Mouse (Mus musculus) kidney, embryonic 15.5 days (tissue): Measurements from ENCODE around the gene Lsamp. TPM values are rescaled to one million over a fixed set of nuclear protein-coding genes. Genes with fewer than 3 reads are reported as not detected.

ENCODE experiments used
- ATAC-seq: fragments of 200-750 bp; cut with Nextera tagmentation; replicated peaks from 2 replicates; pipeline ENCODE4 v1.8.0; 2017; ENCODE audit warnings: moderate TSS enrichment; ENCODE audit not compliant: low FRiP score
- H3K27ac ChIP-seq: fragments of 300-500 bp; sonication (generic); 2 replicates; pipeline ENCODE4 v1.5.1; 2015; ENCODE audit warnings: mild to moderate bottlenecking, inconsistent platforms
- H3K27me3 ChIP-seq: fragments of 300-500 bp; sonication (generic); 2 replicates; pipeline ENCODE4 v1.6.1; 2015; ENCODE audit warnings: inconsistent platforms
- H3K36me3 ChIP-seq: fragments of 300-500 bp; sonication (generic); 2 replicates; pipeline ENCODE4 v1.6.1; 2015; ENCODE audit warnings: inconsistent platforms
- H3K4me1 ChIP-seq: fragments of 300-500 bp; sonication (generic); 2 replicates; pipeline ENCODE4 v1.6.1; 2015; ENCODE audit warnings: inconsistent platforms
- H3K4me2 ChIP-seq: fragments of 300-500 bp; sonication (generic); 2 replicates; pipeline ENCODE4 v1.6.1; 2015; ENCODE audit warnings: moderate library complexity, mild to moderate bottlenecking, inconsistent platforms
- H3K4me3 ChIP-seq: fragments of 300-500 bp; sonication (generic); replicated peaks from 2 replicates; pipeline ENCODE4 v1.5.1; 2015; ENCODE audit warnings: mild to moderate bottlenecking, inconsistent platforms
- H3K9ac ChIP-seq: fragments of 300-500 bp; sonication (generic); 2 replicates; pipeline ENCODE4 v1.6.1; 2015; ENCODE audit warnings: mild to moderate bottlenecking, inconsistent platforms
- H3K9me3 ChIP-seq: fragments of 300-500 bp; sonication (generic); replicated peaks from 2 replicates; pipeline ENCODE4 v1.6.1; 2016; ENCODE audit warnings: inconsistent platforms
- WGBS: fragments of 180-500 bp; shearing (Covaris S2); methylation state at CpG from one replicate; pipeline ENCODE4 v1.1.7; 2015; ENCODE audit warnings: mixed read lengths; 5-methylcytosine and 5-hydroxymethylcytosine counted together
- polyA plus RNA-seq: library from polyadenylated mRNA; unstranded; fragments of >200 nt; fragmentation: Nextera tagmentation; extraction: Ambion mirVana; gene quantifications from 2 replicates; pipeline ENCODE4 v1.2.1, GENCODE M21; 2015

The Lsamp gene
- polyA plus RNA-seq, 1 experiment from 2014 or later, result 4.9 TPM

DNA sequence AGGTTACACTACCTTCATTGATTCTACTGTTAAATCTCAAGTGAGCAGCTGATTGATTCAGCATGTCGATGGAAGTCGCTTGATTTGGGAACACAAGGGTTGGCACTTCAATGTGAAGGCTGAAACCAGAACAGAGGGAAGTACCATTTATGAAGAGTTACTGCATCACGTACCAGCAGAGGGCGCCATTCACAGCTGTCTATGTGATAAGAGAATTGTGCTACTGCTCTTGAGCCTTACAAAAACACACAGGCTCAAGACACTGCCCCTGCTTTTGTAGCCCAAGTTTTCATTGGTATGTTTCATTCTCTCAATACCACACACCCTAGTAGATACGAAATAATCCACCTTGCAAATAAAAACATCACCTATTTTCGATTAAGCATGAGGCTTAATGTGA lies 754.9 kb downstream of the Lsamp start:
- Histone ChIP-seq H3K4me2 (no peak overlapping the region), H3K4me3 (no peak overlapping the region), H3K4me1 (no peaks in the 10 kb centered on the region), H3K9me3 (no peaks in the 10 kb centered on the region), H3K27ac (no peak overlapping the region), H3K36me3 (no peaks in the 10 kb centered on the region), H3K9ac (no peak overlapping the region), H3K27me3 (no peaks in the 10 kb centered on the region)
- ATAC-seq, result no peak
- WGBS, result 43% methylated on average over 6 of the region's 6 CpGs

DNA sequence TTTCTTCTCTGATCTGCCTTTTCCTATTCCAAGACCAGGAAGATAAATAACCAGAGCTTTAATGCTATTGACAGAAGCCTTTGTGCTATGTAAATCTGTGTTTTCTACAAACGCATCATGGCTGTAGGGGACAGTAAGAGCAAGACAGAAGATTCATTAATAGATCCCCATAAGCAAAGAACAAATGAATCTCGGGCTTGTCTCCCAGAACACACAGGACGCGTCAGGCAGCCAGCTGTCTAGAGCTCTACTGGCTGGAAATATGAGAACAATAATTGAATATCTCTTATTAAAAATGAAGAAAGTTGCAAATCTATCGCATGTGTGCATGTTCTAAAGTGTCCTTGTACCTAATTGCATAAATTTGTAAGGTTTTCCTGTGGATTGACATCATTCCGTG lies 755.6 kb downstream of the Lsamp start:
- Histone ChIP-seq H3K4me2 (no peak overlapping the region), H3K4me1 (no peaks in the 10 kb centered on the region), H3K27me3 (no peaks in the 10 kb centered on the region), H3K9ac (no peak overlapping the region), H3K27ac (no peak overlapping the region), H3K9me3 (no peaks in the 10 kb centered on the region), H3K36me3 (no peaks in the 10 kb centered on the region), H3K4me3 (no peak overlapping the region)
- no peak for ATAC-seq
- 85% methylated on average over 6 of the region's 6 CpGs for WGBS

DNA sequence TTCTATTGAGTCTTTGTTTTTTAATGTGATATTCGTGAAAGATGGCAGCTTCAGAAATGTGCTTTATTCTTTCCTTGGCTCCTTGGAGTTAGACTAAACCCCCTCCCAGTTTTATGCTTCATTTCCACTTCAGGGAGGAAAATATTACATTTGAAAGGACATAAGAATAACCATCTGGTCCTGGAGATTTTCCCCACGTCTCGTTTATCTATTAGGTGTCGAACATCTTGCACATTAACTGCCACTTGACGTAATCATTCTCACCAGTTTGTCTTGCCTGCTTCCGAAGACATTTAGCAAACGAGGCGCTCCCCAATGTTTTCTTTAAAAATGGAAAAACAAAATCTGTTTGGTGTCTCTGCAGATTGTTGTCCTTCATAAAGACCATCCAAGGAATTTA lies 756.1 kb downstream of the Lsamp start:
- ATAC-seq, result no peak
- whole genome bisulfite sequencing, result 81% methylated on average over 8 of the region's 8 CpGs
- no peaks in the 10 kb centered on the region for H3K9me3 ChIP-seq
- H3K27ac ChIP-seq, result no peak overlapping the region
- H3K36me3 ChIP-seq, result no peaks in the 10 kb centered on the region
- H3K4me2 ChIP-seq, result no peak overlapping the region
- no peaks in the 10 kb centered on the region for H3K4me1 ChIP-seq
- no peak overlapping the region for H3K9ac ChIP-seq
- no peaks in the 10 kb centered on the region for H3K27me3 ChIP-seq
- H3K4me3 ChIP-seq, result no peak overlapping the region

DNA sequence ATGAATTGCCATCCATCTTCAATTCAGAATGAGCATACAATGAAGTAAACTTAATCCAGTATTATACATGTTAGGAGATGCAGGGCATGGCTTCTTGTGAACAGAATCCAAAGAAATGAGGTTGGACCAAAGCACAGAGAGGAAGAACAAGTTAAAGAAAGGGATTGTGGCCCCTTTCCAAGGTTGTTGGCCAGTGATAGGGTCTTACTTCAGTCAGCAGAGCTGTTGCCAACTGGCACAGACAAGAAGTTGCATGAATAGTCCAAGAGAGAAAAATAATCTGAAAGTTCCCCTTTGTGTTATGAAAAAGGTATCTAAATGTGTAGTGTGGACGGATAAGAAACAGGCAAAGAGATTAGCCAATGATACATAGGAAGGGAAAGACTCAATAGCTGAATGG lies 843.0 kb downstream of the Lsamp start:
- ATAC-seq, result no peak
- no peaks in the 10 kb centered on the region for H3K9me3 ChIP-seq

DNA sequence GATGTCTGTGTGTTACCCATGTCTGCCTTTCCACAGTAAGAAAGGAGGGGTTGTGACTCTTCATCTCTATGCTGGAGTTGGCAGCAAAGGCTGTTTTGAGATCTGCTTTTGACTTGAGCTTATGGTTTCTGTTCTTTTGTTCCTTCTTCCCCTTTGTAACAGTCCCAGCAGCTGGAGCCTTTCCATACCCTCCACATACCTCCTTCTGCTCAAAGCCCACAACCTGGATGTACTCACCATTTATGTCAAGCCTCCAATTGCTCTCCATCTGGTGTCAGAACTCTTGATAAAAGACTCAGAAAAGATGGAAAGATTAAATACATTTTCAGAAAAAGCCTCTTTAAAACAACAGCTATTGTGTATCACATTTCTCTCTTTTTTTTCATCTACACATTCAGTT lies 847.4 kb downstream of the Lsamp start:
- no peak overlapping the region for H3K4me3 ChIP-seq
- H3K27me3 ChIP-seq, result no peaks in the 10 kb centered on the region
- H3K36me3 ChIP-seq, result no peaks in the 10 kb centered on the region
- no peak overlapping the region for H3K4me2 ChIP-seq
- H3K9ac ChIP-seq, result no peak overlapping the region
- H3K9me3 ChIP-seq, result no peaks in the 10 kb centered on the region
- no peak for ATAC-seq
- no peaks in the 10 kb centered on the region for H3K4me1 ChIP-seq
- no peak overlapping the region for H3K27ac ChIP-seq

More for the DNA sequence above, 843.0 kb downstream of the Lsamp start:
- Histone ChIP-seq H3K27me3 (no peaks in the 10 kb centered on the region), H3K36me3 (no peaks in the 10 kb centered on the region), H3K9ac (no peak overlapping the region), H3K4me1 (no peaks in the 10 kb centered on the region), H3K4me2 (no peak overlapping the region), H3K27ac (no peak overlapping the region), H3K4me3 (no peak overlapping the region)
- 67% methylated on average over 1 of the region's 1 CpGs for WGBS

GRCm38 (mm10) chr16:40841765-40842164 lies 857.6 kb downstream of the Lsamp start:
- no peak for ATAC-seq
- no peak overlapping the region for H3K27ac ChIP-seq
- WGBS, result 36% methylated on average over 1 of the region's 1 CpGs
- H3K9ac ChIP-seq, result no peak overlapping the region
- no peaks in the 10 kb centered on the region for H3K9me3 ChIP-seq
- H3K4me3 ChIP-seq, result no peak overlapping the region
- H3K36me3 ChIP-seq, result no peaks in the 10 kb centered on the region
- H3K4me2 ChIP-seq, result no peak overlapping the region
- no peaks in the 10 kb centered on the region for H3K27me3 ChIP-seq
- no peaks in the 10 kb centered on the region for H3K4me1 ChIP-seq

DNA sequence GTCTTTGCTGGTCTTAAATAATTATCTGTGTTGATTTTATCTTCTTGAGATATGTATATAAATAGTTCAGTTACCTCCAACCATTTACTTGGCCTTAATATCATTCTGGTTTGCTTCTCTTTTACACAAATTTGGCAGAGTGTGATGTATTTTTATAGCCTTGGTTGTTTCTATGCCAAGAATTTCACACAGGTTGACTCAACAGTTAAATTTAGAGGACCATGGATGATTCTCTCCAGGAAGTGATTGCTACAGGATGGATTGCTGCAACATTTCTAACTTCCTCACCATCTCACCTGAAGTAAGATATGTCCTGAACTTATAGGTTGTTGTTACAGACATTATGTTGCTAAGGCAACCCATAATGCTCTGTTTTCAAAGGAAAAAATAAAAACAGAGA lies 882.6 kb downstream of the Lsamp start:
- Histone ChIP-seq H3K9ac (no peak overlapping the region), H3K27me3 (no peaks in the 10 kb centered on the region), H3K27ac (no peak overlapping the region), H3K4me2 (no peak overlapping the region), H3K4me1 (no peaks in the 10 kb centered on the region), H3K36me3 (no peaks in the 10 kb centered on the region), H3K4me3 (no peak overlapping the region), H3K9me3 (no peaks in the 10 kb centered on the region)
- ATAC-seq, result no peak

GRCm38 (mm10) chr16:40878301-40878700 lies 894.1 kb downstream of the Lsamp start:
- H3K4me3 ChIP-seq, result no peak overlapping the region
- no peak overlapping the region for H3K9ac ChIP-seq
- WGBS, result 72% methylated on average over 4 of the region's 4 CpGs
- H3K9me3 ChIP-seq, result no peaks in the 10 kb centered on the region
- no peak for ATAC-seq
- no peaks in the 10 kb centered on the region for H3K27me3 ChIP-seq
- H3K4me1 ChIP-seq, result no peaks in the 10 kb centered on the region
- H3K27ac ChIP-seq, result no peak overlapping the region
- no peaks in the 10 kb centered on the region for H3K36me3 ChIP-seq
- no peak overlapping the region for H3K4me2 ChIP-seq

GRCm38 (mm10) chr16:40881942-40882341 lies 897.8 kb downstream of the Lsamp start:
- no peak overlapping the region for H3K4me3 ChIP-seq
- no peak overlapping the region for H3K27ac ChIP-seq
- no peak for ATAC-seq
- no peak overlapping the region for H3K9ac ChIP-seq
- H3K9me3 ChIP-seq, result no peaks in the 10 kb centered on the region
- no peaks in the 10 kb centered on the region for H3K4me1 ChIP-seq
- no peaks in the 10 kb centered on the region for H3K36me3 ChIP-seq
- H3K4me2 ChIP-seq, result no peak overlapping the region
- 70% methylated on average over 5 of the region's 5 CpGs for WGBS
- no peaks in the 10 kb centered on the region for H3K27me3 ChIP-seq

DNA sequence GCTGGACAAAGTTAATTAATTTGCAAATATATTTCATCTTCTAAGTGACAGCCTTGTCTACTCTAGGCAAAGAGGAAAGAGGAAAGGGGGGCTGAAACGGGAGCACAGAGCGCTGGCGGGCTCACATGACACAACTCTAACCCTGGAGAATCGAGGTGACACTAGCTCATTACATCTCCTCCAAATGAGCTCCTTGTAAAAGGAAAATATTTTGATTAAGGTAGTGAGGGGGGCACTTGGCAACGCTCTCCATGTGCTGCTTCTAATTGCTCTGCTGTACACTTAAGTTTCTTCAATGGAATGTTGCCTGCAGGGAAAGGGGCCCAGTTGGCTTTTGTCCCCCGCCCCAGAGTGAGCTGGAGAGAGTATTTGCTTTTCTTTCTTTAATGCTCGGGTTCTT lies 907.2 kb downstream of the Lsamp start:
- no peak overlapping the region for H3K27ac ChIP-seq
- no peaks in the 10 kb centered on the region for H3K9me3 ChIP-seq
- H3K4me1 ChIP-seq, result no peaks in the 10 kb centered on the region
- ATAC-seq, result peak; percentile 86
- WGBS, result 17% methylated on average over 7 of the region's 7 CpGs
- no peaks in the 10 kb centered on the region for H3K36me3 ChIP-seq
- H3K27me3 ChIP-seq, result no peaks in the 10 kb centered on the region
- H3K9ac ChIP-seq, result no peak overlapping the region
- no peak overlapping the region for H3K4me2 ChIP-seq
- H3K4me3 ChIP-seq, result no peak overlapping the region

DNA sequence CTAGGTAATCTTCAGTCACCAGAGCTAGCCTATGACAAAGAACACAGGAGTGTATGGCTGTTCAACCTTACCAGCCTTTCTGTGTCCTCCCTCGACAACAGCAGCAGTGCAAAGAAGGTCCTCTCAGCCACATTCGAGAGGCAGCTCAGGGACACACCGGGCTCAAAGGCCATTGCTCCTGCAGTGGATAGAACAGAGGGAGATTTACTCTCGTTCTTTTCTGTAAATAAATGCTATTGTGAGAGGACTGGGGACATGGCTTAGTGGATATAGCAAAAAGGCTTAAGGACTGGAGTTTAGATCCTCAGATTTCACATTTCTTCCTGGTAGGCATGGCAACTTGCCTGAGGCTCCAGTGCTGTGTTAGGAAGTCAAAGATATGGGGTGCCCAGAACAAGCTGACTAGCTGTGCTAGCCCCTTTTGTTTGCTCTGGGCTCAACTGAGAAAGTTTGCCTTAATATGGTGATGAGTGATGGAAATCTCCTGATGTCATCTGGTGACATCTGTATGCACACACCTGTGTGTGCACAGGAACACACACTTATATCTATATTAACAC lies 913.7 kb downstream of the Lsamp start:
- ATAC-seq, result no peak
- Histone ChIP-seq H3K27ac (no peak overlapping the region), H3K4me1 (no peaks in the 10 kb centered on the region), H3K4me2 (no peak overlapping the region), H3K4me3 (no peak overlapping the region), H3K27me3 (no peaks in the 10 kb centered on the region), H3K9me3 (no peaks in the 10 kb centered on the region), H3K36me3 (no peaks in the 10 kb centered on the region), H3K9ac (no peak overlapping the region)
- WGBS, result 76% methylated on average over 4 of the region's 4 CpGs

- Histone ChIP-seq H3K27me3 (no peaks in the 10 kb centered on the region), H3K36me3 (no peaks in the 10 kb centered on the region), H3K9ac (no peak overlapping the region), H3K4me2 (no peak overlapping the region), H3K4me1 (no peaks in the 10 kb centered on the region), H3K27ac (no peak overlapping the region), H3K9me3 (no peaks in the 10 kb centered on the region), H3K4me3 (no peak overlapping the region)
- no peak for ATAC-seq
- 60% methylated on average over 1 of the region's 1 CpGs for WGBS
Observed at GRCm38 (mm10) chr16:40907892-40908291, 923.7 kb downstream of the Lsamp start.

DNA sequence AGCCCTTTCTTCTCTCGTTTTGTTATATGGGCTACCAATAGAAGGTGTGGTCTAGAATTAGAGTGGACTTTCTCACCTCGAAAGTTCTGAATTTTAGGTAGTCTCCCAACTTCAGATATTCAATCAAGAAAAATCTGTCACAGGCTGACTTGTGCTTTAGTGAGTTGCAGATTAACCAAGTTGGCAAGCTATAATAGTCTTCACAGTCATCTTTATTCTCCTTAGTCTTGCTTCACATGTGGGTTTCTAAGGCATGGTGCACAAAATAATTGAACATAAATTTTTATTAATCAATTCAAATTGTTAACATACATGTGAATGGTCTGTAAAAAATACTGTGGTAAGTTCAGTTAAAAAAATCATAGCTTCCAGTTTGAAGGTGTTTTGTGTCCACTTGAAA lies 930.0 kb downstream of the Lsamp start:
- Histone ChIP-seq H3K4me1 (no peaks in the 10 kb centered on the region), H3K9me3 (no peaks in the 10 kb centered on the region), H3K4me2 (no peak overlapping the region), H3K4me3 (no peak overlapping the region), H3K27me3 (no peaks in the 10 kb centered on the region), H3K27ac (no peak overlapping the region), H3K9ac (no peak overlapping the region), H3K36me3 (no peaks in the 10 kb centered on the region)
- ATAC-seq, result no peak
- WGBS, result 85% methylated on average over 2 of the region's 2 CpGs
